Mouse (Mus musculus): ENCODE data around the gene Vmn2r30. TPM values are rescaled to one million over a fixed set of nuclear protein-coding genes. Genes with fewer than 3 reads are reported as not detected.
A peak's percentile ranks its signal among the peaks of the same experiment; 100 is the strongest.
"Not testable (repeated sequence)": the region's sequence is repeated elsewhere in the genome, so short reads cannot be mapped to it uniquely, and the experiment has no call there.

Gene Vmn2r30
- polyA plus RNA-seq (2014; fragmentation: Nextera tagmentation; extraction: Ambion mirVana) = 0.03 TPM in 1 of 2 replicates, not detected in the other

GRCm38 (mm10) chr7:7337509-7337908, at the start of gene Vmn2r30:
Gene Vmn2r30, minus strand, starts transcription at chr7:7337609.
- not testable (repeated sequence) for H3K4me1 ChIP-seq (replicated peaks; ENCODE audit: control insufficient read depth, insufficient read depth, low read length)

DNA sequence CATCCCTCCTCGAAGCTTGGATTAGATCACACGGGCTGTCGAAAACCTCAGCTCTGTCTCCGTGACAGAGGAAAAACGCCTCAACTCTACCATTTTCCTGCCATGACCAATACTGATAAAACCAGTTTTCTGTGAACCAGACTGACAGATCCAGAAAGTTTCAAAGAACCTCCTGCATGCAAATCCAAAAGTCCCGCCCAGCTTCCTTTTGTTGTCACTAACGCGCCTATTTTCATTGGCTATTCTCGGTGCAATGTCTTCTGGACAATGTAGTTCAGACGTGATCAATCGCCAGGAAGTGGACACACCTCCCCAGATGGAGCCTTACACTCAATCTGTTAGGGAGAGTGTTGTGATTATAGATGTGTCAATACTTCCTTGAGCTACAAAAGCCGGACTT, 37.0 kb upstream of the Vmn2r30 start, which contains the start of gene Gm45783:
TSS of gene Gm45783 (minus strand) at position 143 of the 400 bp plus-strand sequence.
- H3K4me3 ChIP-seq (ENCODE audit: low read depth, low read length); ATAC-seq (replicated peaks; ENCODE audit: low FRiP score, low TSS enrichment, low read depth); H3K9ac ChIP-seq (ENCODE audit: low read length); H3K4me2 ChIP-seq (ENCODE audit: low read length); H3K9me3 ChIP-seq (ENCODE audit: control insufficient read depth, low read length); H3K36me3 ChIP-seq (ENCODE audit: control insufficient read depth, insufficient read depth, low read length); H3K27me3 ChIP-seq (replicated peaks; ENCODE audit: control insufficient read depth, insufficient read depth, low read length); H3K27ac ChIP-seq (ENCODE audit: low read depth); H3K4me1 ChIP-seq (replicated peaks; ENCODE audit: control insufficient read depth, insufficient read depth, low read length); DNase-seq (ENCODE audit: low spot score): not testable (repeated sequence)
- WGBS = 58% methylated on average over 12 of the region's 12 CpGs

More at GRCm38 (mm10) chr7:7337509-7337908, at the start of gene Vmn2r30:
- no CpG with 5 or more reads among the region's 1 CpGs for WGBS
- not testable (repeated sequence) for H3K9me3 ChIP-seq (ENCODE audit: control insufficient read depth, low read length); DNase-seq (ENCODE audit: low spot score); ATAC-seq (replicated peaks; ENCODE audit: low FRiP score, low TSS enrichment, low read depth); H3K9ac ChIP-seq (ENCODE audit: low read length); H3K4me2 ChIP-seq (ENCODE audit: low read length); H3K4me3 ChIP-seq (ENCODE audit: low read depth, low read length); H3K36me3 ChIP-seq (ENCODE audit: control insufficient read depth, insufficient read depth, low read length); H3K27ac ChIP-seq (ENCODE audit: low read depth); H3K27me3 ChIP-seq (replicated peaks; ENCODE audit: control insufficient read depth, insufficient read depth, low read length)

- H3K4me3 ChIP-seq (ENCODE audit: low read depth, low read length) = no peak overlapping the region
- 80% methylated on average over 16 of the region's 16 CpGs for WGBS
- no peaks in the 10 kb centered on the region for H3K9me3 ChIP-seq (ENCODE audit: control insufficient read depth, low read length)
- DNase-seq (ENCODE audit: low spot score) = peak; percentile 54
- no peak overlapping the region for H3K4me2 ChIP-seq (ENCODE audit: low read length)
- H3K27me3 ChIP-seq (replicated peaks; ENCODE audit: control insufficient read depth, insufficient read depth, low read length) = no peaks in the 10 kb centered on the region
- H3K4me1 ChIP-seq (replicated peaks; ENCODE audit: control insufficient read depth, insufficient read depth, low read length) = no peaks in the 10 kb centered on the region
- no peak for ATAC-seq (replicated peaks; ENCODE audit: low FRiP score, low TSS enrichment, low read depth)
- no peak overlapping the region for H3K27ac ChIP-seq (ENCODE audit: low read depth)
- peaks cover 51% of the 10 kb centered on the region for H3K36me3 ChIP-seq (ENCODE audit: control insufficient read depth, insufficient read depth, low read length)
- H3K9ac ChIP-seq (ENCODE audit: low read length) = no peak overlapping the region
Observed at GRCm38 (mm10) chr7:7295595-7295994, 41.8 kb downstream of the Vmn2r30 start.

DNA sequence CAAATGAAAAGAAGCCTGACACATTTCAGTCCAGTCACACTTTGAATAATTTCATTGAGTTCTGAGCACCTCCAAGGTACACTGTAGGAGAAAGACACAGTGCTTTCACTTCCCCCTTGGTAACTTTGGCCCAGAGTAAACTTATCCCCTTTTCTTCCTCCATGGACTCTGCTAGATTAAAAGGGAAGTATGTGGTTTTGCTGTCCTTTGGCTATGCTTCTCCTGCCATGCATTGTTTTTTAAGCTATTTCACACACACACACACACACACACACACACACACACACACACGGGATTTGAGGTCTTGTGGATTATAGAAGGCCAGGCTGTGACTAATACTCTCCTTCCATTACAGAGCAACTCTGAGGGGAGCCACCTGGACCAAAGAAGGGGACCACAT, 56.0 kb downstream of the Vmn2r30 start:
- 73% methylated on average over 1 of the region's 1 CpGs for WGBS
- H3K27ac ChIP-seq (ENCODE audit: low read depth) = no peak overlapping the region
- peaks cover 3% of the 10 kb centered on the region for H3K9me3 ChIP-seq (ENCODE audit: control insufficient read depth, low read length)
- no peak overlapping the region for H3K4me2 ChIP-seq (ENCODE audit: low read length)
- no peak overlapping the region for H3K9ac ChIP-seq (ENCODE audit: low read length)
- H3K4me1 ChIP-seq (replicated peaks; ENCODE audit: control insufficient read depth, insufficient read depth, low read length) = no peaks in the 10 kb centered on the region
- no peak overlapping the region for H3K4me3 ChIP-seq (ENCODE audit: low read depth, low read length)
- no peaks in the 10 kb centered on the region for H3K27me3 ChIP-seq (replicated peaks; ENCODE audit: control insufficient read depth, insufficient read depth, low read length)
- peaks cover 36% of the 10 kb centered on the region for H3K36me3 ChIP-seq (ENCODE audit: control insufficient read depth, insufficient read depth, low read length)
- ATAC-seq (replicated peaks; ENCODE audit: low FRiP score, low TSS enrichment, low read depth) = no peak
- no peak for DNase-seq (ENCODE audit: low spot score)

- not testable (repeated sequence) for H3K4me1 ChIP-seq (replicated peaks; ENCODE audit: control insufficient read depth, insufficient read depth, low read length); H3K9me3 ChIP-seq (ENCODE audit: control insufficient read depth, low read length); H3K27me3 ChIP-seq (replicated peaks; ENCODE audit: control insufficient read depth, insufficient read depth, low read length); H3K36me3 ChIP-seq (ENCODE audit: control insufficient read depth, insufficient read depth, low read length)
- peak within 1 kb of the TSS; percentile 47; the same call in 1 of the 2 replicates for H3K27ac ChIP-seq (ENCODE audit: low read depth)
- ATAC-seq (replicated peaks; ENCODE audit: low FRiP score, low TSS enrichment, low read depth) (peak; percentile 99), DNase-seq (ENCODE audit: low spot score) (peak; percentile 94)
- H3K9ac ChIP-seq (ENCODE audit: low read length) = 0 out of 2 replicates have a peak within 1 kb of the TSS, but pooled peaks have one; percentile 16
- WGBS = 44% methylated on average over 45 of the region's 45 CpGs
- peak within 1 kb of the TSS; percentile 40 for H3K4me2 ChIP-seq (ENCODE audit: low read length)
- H3K4me3 ChIP-seq (ENCODE audit: low read depth, low read length) = peak within 1 kb of the TSS; percentile 38
Observed at GRCm38 (mm10) chr7:7277966-7278567, 59.3 kb downstream of the Vmn2r30 start, which contains the start of gene Gm45844. Gene Gm45844, minus strand, starts transcription at chr7:7278289.

- H3K4me1 ChIP-seq (replicated peaks; ENCODE audit: control insufficient read depth, insufficient read depth, low read length); H3K9me3 ChIP-seq (ENCODE audit: control insufficient read depth, low read length); H3K36me3 ChIP-seq (ENCODE audit: control insufficient read depth, insufficient read depth, low read length); H3K27me3 ChIP-seq (replicated peaks; ENCODE audit: control insufficient read depth, insufficient read depth, low read length): not testable (repeated sequence)
- peak overlapping the region; percentile 47; the same call in 1 of the 2 replicates for H3K27ac ChIP-seq (ENCODE audit: low read depth)
- peak overlapping the region; percentile 40 for H3K4me2 ChIP-seq (ENCODE audit: low read length)
- 57% methylated on average over 24 of the region's 24 CpGs for WGBS
- 0 out of 2 replicates have a peak overlapping the region, but pooled peaks have one; percentile 16 for H3K9ac ChIP-seq (ENCODE audit: low read length)
- DNase-seq (ENCODE audit: low spot score) = peak; percentile 67
- peak overlapping the region; percentile 38 for H3K4me3 ChIP-seq (ENCODE audit: low read depth, low read length)
- peak; percentile 72 for ATAC-seq (replicated peaks; ENCODE audit: low FRiP score, low TSS enrichment, low read depth)
Observed at GRCm38 (mm10) chr7:7277556-7277955, 59.9 kb downstream of the Vmn2r30 start.

Small RNA genes lying within 50 kb of the gene (microRNA-seq; reads per million reads assigned to microRNA genes)
- 1.3 reads per million, percentile 13 among the genes with 10 or more reads in this experiment for gene Mir5620

Other genes with a start within 250 kb of the Vmn2r30 start
- gene Zfp954, start 216.1 kb downstream of the Vmn2r30 start, polyA plus RNA-seq (2014; fragmentation: Nextera tagmentation; extraction: Ambion mirVana) = 13.3 and 13.6 TPM in 2 replicates
- gene Zfp773, start 200.9 kb downstream of the Vmn2r30 start, polyA plus RNA-seq (2014; fragmentation: Nextera tagmentation; extraction: Ambion mirVana) = 2.0 and 2.1 TPM in 2 replicates
- gene Zfp418, start 166.3 kb downstream of the Vmn2r30 start, polyA plus RNA-seq (2014; fragmentation: Nextera tagmentation; extraction: Ambion mirVana) = 2.6 and 3.6 TPM in 2 replicates
- gene Zfp772, start 127.6 kb downstream of the Vmn2r30 start, polyA plus RNA-seq (2014; fragmentation: Nextera tagmentation; extraction: Ambion mirVana) = 7.5 and 7.7 TPM in 2 replicates
- gene Vmn2r29, start 90.3 kb downstream of the Vmn2r30 start, polyA plus RNA-seq (2014; fragmentation: Nextera tagmentation; extraction: Ambion mirVana) = 0.15 and 0.45 TPM in 2 replicates
- 3.0 and 3.2 TPM in 2 replicates for gene Gm45844, start 59.3 kb downstream of the Vmn2r30 start, polyA plus RNA-seq (2014; fragmentation: Nextera tagmentation; extraction: Ambion mirVana)
- 46.0 and 55.5 TPM in 2 replicates for gene Clcn4, start 36.8 kb downstream of the Vmn2r30 start, polyA plus RNA-seq (2014; fragmentation: Nextera tagmentation; extraction: Ambion mirVana)
- not detected in 2 replicates for gene Gm45783, start 37.0 kb upstream of the Vmn2r30 start, polyA plus RNA-seq (2014; fragmentation: Nextera tagmentation; extraction: Ambion mirVana)
- not detected in 2 replicates for gene Vmn2r31, start 62.1 kb upstream of the Vmn2r30 start, polyA plus RNA-seq (2014; fragmentation: Nextera tagmentation; extraction: Ambion mirVana)
- gene Vmn2r32, start 142.4 kb upstream of the Vmn2r30 start, polyA plus RNA-seq (2014; fragmentation: Nextera tagmentation; extraction: Ambion mirVana) = not detected in 2 replicates
- gene Vmn2r33, start 229.2 kb upstream of the Vmn2r30 start, polyA plus RNA-seq (2014; fragmentation: Nextera tagmentation; extraction: Ambion mirVana) = not detected in 2 replicates

Data from intestine, embryonic 14.5 days (tissue).